10 mouse cellular contexts compared by ENCODE assay signal in the genomic region with DNA sequence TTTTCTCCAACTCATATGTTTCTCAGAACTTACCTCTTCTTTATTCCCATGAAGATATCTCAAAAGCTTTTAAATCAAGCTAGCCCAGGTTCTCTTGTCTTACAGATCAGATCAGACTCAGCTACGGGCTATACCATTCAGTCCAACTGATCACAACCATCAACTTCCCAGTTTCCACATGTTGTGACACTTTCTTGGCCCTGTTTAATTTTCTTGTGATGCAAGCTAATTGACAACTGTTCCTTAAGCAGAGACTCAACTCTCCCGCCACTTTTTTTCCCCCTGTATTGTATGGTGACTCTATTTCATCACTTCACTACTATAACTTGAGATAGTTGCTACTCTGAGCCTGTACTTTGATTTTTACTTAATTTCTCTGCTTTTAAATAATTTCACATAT. TPM values are rescaled to one million over a fixed set of nuclear protein-coding genes. Genes with fewer than 3 reads are reported as not detected.
A peak's percentile ranks its signal among the peaks of the same experiment; 100 is the strongest.
DNase-seq lines count a peak whose midpoint lies in the region; ATAC-seq and TF ChIP-seq lines count a peak whose summit lies in the region.
"Had no signal": no experiment of that assay in that cellular context is flagged by ENCODE, and none has a peak within 500 bp of the region (broad histone marks: within the 10 kb centered on the region; RNA-seq: fewer than 3 reads in every experiment).

No protein-coding gene starts in this region.

- no peak overlapping the region for H3K27ac ChIP-seq in heart, embryonic 10.5 days
- H3K27ac ChIP-seq in cortical plate, adult 2 months (ENCODE audit: insufficient read depth, low read length), result no peak overlapping the region
- no peak overlapping the region for H3K27ac ChIP-seq in hindbrain, embryonic 13.5 days
- no peak overlapping the region for H3K27ac ChIP-seq in midbrain, embryonic 10.5 days (replicated peaks)

- no peaks in the 10 kb centered on the region for H3K36me3 ChIP-seq in heart, embryonic 10.5 days
- H3K36me3 ChIP-seq in hindbrain, embryonic 13.5 days, result no peaks in the 10 kb centered on the region
- H3K36me3 ChIP-seq in midbrain, embryonic 10.5 days, result no peaks in the 10 kb centered on the region

- TF ChIP-seq CTCF in cortical plate, adult 2 months (IDR thresholded peaks at IDR 0.05; ENCODE audit: extremely low read depth, insufficient read depth, low read length), result no peak

- peak overlapping the region; percentile 90 for H3K4me2 ChIP-seq in hindbrain, embryonic 13.5 days

- H3K4me1 ChIP-seq in heart, embryonic 10.5 days, result no peaks in the 10 kb centered on the region
- H3K4me1 ChIP-seq in cortical plate, adult 2 months (ENCODE audit: control insufficient read depth, insufficient read depth, low read length), result no peaks in the 10 kb centered on the region
- peaks cover 7% of the 10 kb centered on the region for H3K4me1 ChIP-seq in hindbrain, embryonic 13.5 days (replicated peaks)
- H3K4me1 ChIP-seq in midbrain, embryonic 10.5 days, result peaks cover 14% of the 10 kb centered on the region

- TF ChIP-seq POLR2A in cortical plate, adult 2 months (IDR thresholded peaks at IDR 0.05; ENCODE audit: extremely low read depth, insufficient read depth, low read length), result no peak

- DNase-seq in heart, embryonic 10.5 days (ENCODE audit: low spot score), result no peak
- no peak for DNase-seq in heart, adult 18-20 months
- no peak for DNase-seq in midbrain, embryonic 10.5 days (ENCODE audit: low spot score)
- DNase-seq in gastrocnemius, postnatal 4 days (ENCODE audit: low spot score in 2 of 2), result no peak
- no peak for DNase-seq in adrenal gland, postnatal 10 days
- DNase-seq in frontal cortex, postnatal 25 days (ENCODE audit: low spot score in 2 of 2), result no peak

- no peak overlapping the region for H3K9ac ChIP-seq in hindbrain, embryonic 13.5 days

- H3K9me3 ChIP-seq in heart, embryonic 10.5 days, result no peaks in the 10 kb centered on the region
- no peaks in the 10 kb centered on the region for H3K9me3 ChIP-seq in hindbrain, embryonic 13.5 days
- H3K9me3 ChIP-seq in midbrain, embryonic 10.5 days (replicated peaks), result no peaks in the 10 kb centered on the region

- ATAC-seq in hindbrain, embryonic 13.5 days (ENCODE audit: low FRiP score), result peak; percentile 41; the same call in 1 of the 2 replicates

- H3K4me3 ChIP-seq in heart, embryonic 10.5 days, result peak overlapping the region; percentile 72
- H3K4me3 ChIP-seq in cortical plate, adult 2 months (ENCODE audit: insufficient read depth, low read length), result peak overlapping the region; percentile 42; the same call in 1 of the 2 replicates
- H3K4me3 ChIP-seq in hindbrain, embryonic 13.5 days, result peak overlapping the region; percentile 63
- H3K4me3 ChIP-seq in midbrain, embryonic 10.5 days, result peak overlapping the region; percentile 67

- no peaks in the 10 kb centered on the region for H3K27me3 ChIP-seq in heart, embryonic 10.5 days (ENCODE audit: insufficient read depth, poor library complexity, severe bottlenecking)
- H3K27me3 ChIP-seq in hindbrain, embryonic 13.5 days, result peaks cover 14% of the 10 kb centered on the region
- H3K27me3 ChIP-seq in midbrain, embryonic 10.5 days (ENCODE audit: low read depth, poor library complexity, severe bottlenecking), result peaks cover 9% of the 10 kb centered on the region; the same call in 1 of the 2 replicates

- 50% methylated on average over 2 of the region's 2 CpGs for WGBS in heart, embryonic 10.5 days
- 34% methylated on average over 2 of the region's 2 CpGs for WGBS in hindbrain, embryonic 13.5 days
- WGBS in midbrain, embryonic 10.5 days, result 53% methylated on average over 2 of the region's 2 CpGs

RNA-seq across cellular contexts. Expression of a gene that starts 15.9 kb away (rescaled TPM):
- not detected in 2 replicates for polyA plus RNA-seq in heart, embryonic 10.5 days (2016; fragmentation: Nextera tagmentation; extraction: Ambion mirVana)
- not detected for total RNA-seq in heart, adult 18-20 months (2021)
- not detected in 2 replicates for polyA plus RNA-seq in cortical plate, adult 2 months (2012; rRNA removed)
- not detected in 2 replicates for polyA plus RNA-seq in hindbrain, embryonic 13.5 days (2015; fragmentation: Nextera tagmentation; extraction: Ambion mirVana)
- not detected in 2 replicates for polyA plus RNA-seq in midbrain, embryonic 10.5 days (2016; fragmentation: Nextera tagmentation; extraction: Ambion mirVana)
- total RNA-seq in gastrocnemius, postnatal 4 days (2021), result not detected
- total RNA-seq in adrenal gland, postnatal 10 days (2021), result not detected
- total RNA-seq: gastrocnemius, postnatal 10 days had no signal
- polyA plus RNA-seq: brain, embryonic 14.5 days had no signal

RNA-seq across cellular contexts. Expression of a gene that starts 17.7 kb away (rescaled TPM):
- 108 and 152 TPM in 2 replicates for polyA plus RNA-seq in heart, embryonic 10.5 days (2016; fragmentation: Nextera tagmentation; extraction: Ambion mirVana)
- 10 to 100 TPM; 20.5 to 21.4 TPM for total RNA-seq in heart, adult 18-20 months (2021)
- 30.4 and 30.5 TPM in 2 replicates for polyA plus RNA-seq in cortical plate, adult 2 months (2012; rRNA removed)
- 82.6 and 82.9 TPM in 2 replicates for polyA plus RNA-seq in hindbrain, embryonic 13.5 days (2015; fragmentation: Nextera tagmentation; extraction: Ambion mirVana)
- polyA plus RNA-seq in midbrain, embryonic 10.5 days (2016; fragmentation: Nextera tagmentation; extraction: Ambion mirVana), result 146 and 162 TPM in 2 replicates
- 10 to 100 TPM; 46.7 to 48.8 TPM for total RNA-seq in gastrocnemius, postnatal 4 days (2021)
- 10 to 100 TPM; 50.2 to 51.9 TPM for total RNA-seq in adrenal gland, postnatal 10 days (2021)

RNA-seq across cellular contexts. Expression of a gene that starts 32.2 kb away (rescaled TPM):
- polyA plus RNA-seq in heart, embryonic 10.5 days (2016; fragmentation: Nextera tagmentation; extraction: Ambion mirVana), result not detected in 2 replicates
- total RNA-seq in heart, adult 18-20 months (2021), result not detected
- polyA plus RNA-seq in cortical plate, adult 2 months (2012; rRNA removed), result not detected in 2 replicates
- polyA plus RNA-seq in hindbrain, embryonic 13.5 days (2015; fragmentation: Nextera tagmentation; extraction: Ambion mirVana), result not detected in 2 replicates
- not detected in 2 replicates for polyA plus RNA-seq in midbrain, embryonic 10.5 days (2016; fragmentation: Nextera tagmentation; extraction: Ambion mirVana)
- not detected for total RNA-seq in gastrocnemius, postnatal 4 days (2021)
- not detected for total RNA-seq in adrenal gland, postnatal 10 days (2021)
- total RNA-seq: gastrocnemius, postnatal 10 days had no signal
- polyA plus RNA-seq: brain, embryonic 14.5 days had no signal

RNA-seq across cellular contexts. Expression of a gene that starts 50.3 kb away (rescaled TPM):
- 0.07 and 0.10 TPM in 2 replicates for polyA plus RNA-seq in heart, embryonic 10.5 days (2016; fragmentation: Nextera tagmentation; extraction: Ambion mirVana)
- not detected for total RNA-seq in heart, adult 18-20 months (2021)
- not detected in 2 replicates for polyA plus RNA-seq in cortical plate, adult 2 months (2012; rRNA removed)
- 0.08 TPM in 1 of 2 replicates, not detected in the other for polyA plus RNA-seq in hindbrain, embryonic 13.5 days (2015; fragmentation: Nextera tagmentation; extraction: Ambion mirVana)
- 0.06 and 0.07 TPM in 2 replicates for polyA plus RNA-seq in midbrain, embryonic 10.5 days (2016; fragmentation: Nextera tagmentation; extraction: Ambion mirVana)
- not detected for total RNA-seq in gastrocnemius, postnatal 4 days (2021)
- not detected for total RNA-seq in adrenal gland, postnatal 10 days (2021)
- total RNA-seq: gastrocnemius, postnatal 10 days had no signal
- polyA plus RNA-seq: brain, embryonic 14.5 days had no signal
